Mouse (Mus musculus): Measurements from ENCODE around the gene Bcl6.

Gene Bcl6

GRCm38 (mm10) chr16:23988466-23989208 lies at the start of gene Bcl6, which contains the start of gene Gm37419:
Bcl6 (minus strand) TSS chr16:23988852.
Gm37419 (plus strand) TSS chr16:23988482.
- peak; percentile 86 for DNase-seq

GRCm38 (mm10) chr16:24036398-24036797 lies 47.7 kb upstream of the Bcl6 start:
- no peak for DNase-seq

GRCm38 (mm10) chr16:24035767-24036166 lies 47.1 kb upstream of the Bcl6 start:
- DNase-seq, result no peak

- no peak for DNase-seq
Observed at GRCm38 (mm10) chr16:24034450-24034849, 45.8 kb upstream of the Bcl6 start.

DNA sequence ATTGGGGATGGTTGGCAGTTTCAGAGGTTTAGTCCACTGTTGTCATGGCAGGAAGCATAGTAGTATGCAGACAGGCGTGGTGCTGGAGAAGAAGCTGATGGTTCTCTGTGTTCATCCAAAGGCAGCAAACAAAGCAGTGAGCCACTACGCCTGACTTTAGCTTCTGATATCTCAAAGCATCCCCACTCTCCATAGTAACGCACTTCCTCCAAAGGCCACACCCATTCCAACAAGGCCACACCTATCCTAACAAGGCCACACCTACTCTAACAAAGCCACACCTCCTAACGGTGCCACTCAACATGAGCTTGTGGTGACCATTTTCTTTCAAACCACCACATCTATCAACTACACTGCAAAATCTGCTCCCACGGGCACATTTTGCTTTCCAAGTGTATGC lies 44.6 kb upstream of the Bcl6 start:
- DNase-seq, result no peak

- no peak for DNase-seq
Observed at GRCm38 (mm10) chr16:24029965-24030672, 41.5 kb upstream of the Bcl6 start.

DNA sequence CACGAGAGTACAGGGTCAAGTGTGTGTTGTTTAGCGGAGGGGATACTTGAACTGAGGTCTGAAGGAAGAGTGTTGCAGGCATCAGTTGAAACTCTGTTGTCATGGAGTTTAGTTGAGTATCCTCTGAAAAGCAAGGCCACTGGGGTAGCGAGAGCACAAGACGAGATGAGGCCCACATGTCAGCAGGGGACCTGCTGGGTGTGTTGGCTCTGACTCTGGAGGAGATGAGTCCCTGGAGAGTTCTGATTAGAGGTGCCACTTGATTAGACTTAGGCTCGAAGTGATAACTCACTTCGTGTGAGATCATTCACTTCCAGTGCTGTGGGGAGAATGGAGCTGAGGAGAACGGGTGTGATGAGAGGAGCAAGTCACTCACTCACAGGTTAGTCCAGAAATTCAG lies 36.8 kb upstream of the Bcl6 start:
- no peak for DNase-seq

GRCm38 (mm10) chr16:24022605-24023004 lies 34.0 kb upstream of the Bcl6 start:
- no peak for DNase-seq

GRCm38 (mm10) chr16:24021722-24022121 lies 33.1 kb upstream of the Bcl6 start:
- DNase-seq, result peak; percentile 26

DNA sequence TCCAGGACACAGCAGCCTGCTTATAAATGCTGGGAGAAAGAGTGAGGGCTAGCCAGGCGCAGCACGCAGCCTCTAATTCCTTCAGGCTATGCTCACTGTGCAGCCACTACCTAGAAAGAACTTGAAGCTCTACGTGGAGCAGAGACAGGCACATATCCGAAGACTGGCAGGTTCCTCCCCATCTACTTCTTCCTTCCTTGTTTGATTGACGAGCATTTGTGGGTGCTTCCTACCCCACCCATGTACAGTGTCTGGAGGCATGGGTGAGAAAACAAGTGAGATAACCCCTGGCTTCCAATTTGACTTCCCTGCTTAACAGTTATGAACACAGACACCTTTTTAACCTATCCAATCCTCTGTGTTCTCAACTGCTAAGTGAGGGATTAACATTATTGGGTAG lies 28.1 kb upstream of the Bcl6 start:
- no peak for DNase-seq

DNA sequence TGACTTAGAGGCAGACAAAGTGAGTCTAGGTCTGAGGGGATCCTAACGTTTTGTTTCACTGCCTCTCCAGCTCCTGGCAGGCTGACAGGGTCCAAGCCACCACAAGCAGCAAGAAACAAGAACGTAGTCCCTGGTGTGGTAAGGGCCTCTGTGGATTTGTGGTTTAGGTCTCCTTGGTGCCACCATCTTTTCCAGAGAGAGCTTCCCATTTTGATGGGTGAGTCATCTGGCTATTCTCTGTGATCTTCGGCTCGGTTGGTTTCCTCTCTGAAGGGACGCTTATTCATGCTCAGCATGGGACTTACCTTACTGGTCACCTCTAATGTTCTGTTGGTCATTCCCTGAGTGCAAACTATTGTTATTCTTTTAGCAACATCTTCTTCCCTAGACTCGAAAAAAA lies 27.6 kb upstream of the Bcl6 start:
- DNase-seq, result no peak

GRCm38 (mm10) chr16:24014378-24014777 lies 25.7 kb upstream of the Bcl6 start:
- DNase-seq, result no peak

- no peak for DNase-seq
Observed at GRCm38 (mm10) chr16:24012066-24012465, 23.4 kb upstream of the Bcl6 start.

DNA sequence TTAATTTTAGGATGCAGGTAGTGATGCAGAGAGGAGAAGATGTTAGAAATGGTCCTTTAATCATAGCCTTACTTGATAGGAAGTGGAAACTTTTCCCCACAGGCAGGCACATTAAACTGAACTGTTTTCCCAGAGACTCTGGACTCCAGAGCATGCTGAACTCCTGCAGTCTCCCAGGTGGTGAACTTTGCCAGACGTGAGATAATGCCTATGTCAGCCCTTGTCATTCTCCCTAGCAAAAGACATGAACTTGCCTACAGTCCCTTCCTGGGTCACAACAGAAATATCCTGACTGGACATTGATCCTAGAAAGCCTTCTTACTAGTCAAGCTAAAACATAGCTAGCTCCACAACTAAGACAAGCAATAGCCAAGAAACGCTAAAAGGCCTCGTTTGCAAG lies 22.7 kb upstream of the Bcl6 start:
- DNase-seq, result no peak

- DNase-seq, result no peak
Observed at GRCm38 (mm10) chr16:24009891-24010290, 21.2 kb upstream of the Bcl6 start.

- DNase-seq, result no peak
Observed at GRCm38 (mm10) chr16:24005928-24006327, 17.3 kb upstream of the Bcl6 start.

- DNase-seq, result no peak
Observed at GRCm38 (mm10) chr16:23997912-23998311, 9.3 kb upstream of the Bcl6 start.

DNA sequence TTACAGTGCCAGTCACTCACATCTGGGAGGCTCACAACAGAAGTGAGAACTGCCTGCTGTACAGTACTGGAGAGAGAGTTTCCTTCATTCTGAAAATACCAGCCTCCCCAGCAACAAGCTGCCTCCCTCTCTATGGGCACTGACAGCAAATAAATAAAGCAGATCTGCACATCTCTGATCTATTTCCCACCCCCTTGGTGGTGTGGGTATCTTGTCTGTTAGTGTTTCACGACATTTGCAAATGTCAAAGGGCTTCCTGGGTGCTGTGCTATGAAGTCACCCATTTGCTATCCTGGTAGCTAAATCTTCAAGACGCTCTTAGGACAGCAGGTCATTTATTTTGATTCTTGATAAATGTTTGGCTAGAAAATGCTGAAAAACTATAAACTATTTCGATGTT lies 8.6 kb upstream of the Bcl6 start:
- DNase-seq, result no peak

GRCm38 (mm10) chr16:23996342-23996741 lies 7.7 kb upstream of the Bcl6 start:
- DNase-seq, result no peak

GRCm38 (mm10) chr16:23993351-23994321 lies 5.0 kb upstream of the Bcl6 start:
- DNase-seq, result no peak

DNA sequence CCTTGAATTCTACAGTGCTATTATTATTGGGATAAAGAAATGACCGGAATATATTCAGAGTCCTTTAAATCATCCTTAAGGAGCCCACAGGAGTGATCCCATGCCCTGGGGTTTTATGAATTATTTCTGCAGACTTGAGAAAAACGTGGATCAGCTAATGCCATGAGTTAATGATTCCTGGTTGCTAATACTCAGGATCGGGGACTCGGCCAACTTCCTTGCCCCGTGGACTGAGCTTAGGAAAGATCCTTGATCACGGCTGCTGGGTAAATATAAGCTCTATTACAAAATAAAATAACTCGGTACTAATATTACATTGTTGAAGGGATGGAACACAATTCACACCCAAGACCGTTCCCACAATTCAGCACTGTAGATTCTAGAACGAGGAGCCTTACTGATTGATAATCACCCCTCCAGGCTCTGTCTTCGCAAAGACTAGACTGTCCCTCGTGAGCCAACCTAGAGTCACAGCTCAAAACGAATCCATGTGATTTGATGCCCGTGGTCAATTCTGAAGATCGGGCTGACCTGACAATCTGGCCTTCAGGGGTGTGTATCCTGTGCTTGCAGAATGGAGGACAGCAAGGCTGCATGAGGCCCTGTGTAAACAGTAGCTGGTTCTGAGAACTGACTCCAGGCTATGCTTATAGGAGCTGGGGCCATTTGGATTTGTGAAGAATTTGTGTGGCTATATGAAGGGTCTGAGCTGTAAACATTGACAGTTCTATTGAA lies 3.4 kb upstream of the Bcl6 start:
- peak; percentile 15 for DNase-seq

DNA sequence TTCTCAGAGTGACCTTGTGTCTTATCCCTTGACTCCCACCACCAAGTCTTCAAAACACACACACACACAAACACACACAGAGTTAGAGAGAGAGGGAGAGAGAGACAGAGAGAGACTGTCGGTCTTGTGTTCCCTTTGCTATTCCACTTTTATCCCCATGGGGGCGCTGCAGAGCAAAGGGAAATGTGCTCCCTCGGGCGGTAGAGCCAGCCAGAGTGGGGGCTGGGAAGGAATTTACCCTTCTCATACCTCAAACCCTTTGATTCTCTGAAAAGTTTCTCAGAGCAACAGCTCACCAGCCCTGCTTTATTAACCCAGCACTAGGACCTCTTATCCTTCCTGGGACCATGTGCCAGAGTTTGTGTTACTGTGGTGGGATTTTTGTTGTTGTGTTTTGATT lies 2.5 kb upstream of the Bcl6 start:
- peak; percentile 98 for DNase-seq
